Mouse (Mus musculus) liver, postnatal 0 days (tissue): ENCODE measurements at regions not wholly inside any gene's neighbourhood (a gene's known extent, or its start where the extent isn't known, plus 50 kb on each side); places are given as distances from the start of the nearest gene placed in this dataset.

Experiments used
- CTCF ChIP-seq: sonication (generic); IDR thresholded peaks from 2 replicates; pipeline ENCODE4 v1.5.1; 2016; ENCODE audit warnings: antibody characterized with exemption, low read depth
- EP300 ChIP-seq: IDR thresholded peaks from 2 replicates; pipeline ENCODE4 v1.6.1; 2016; ENCODE audit warnings: antibody characterized with exemption, low read depth, mild to moderate bottlenecking

DNA sequence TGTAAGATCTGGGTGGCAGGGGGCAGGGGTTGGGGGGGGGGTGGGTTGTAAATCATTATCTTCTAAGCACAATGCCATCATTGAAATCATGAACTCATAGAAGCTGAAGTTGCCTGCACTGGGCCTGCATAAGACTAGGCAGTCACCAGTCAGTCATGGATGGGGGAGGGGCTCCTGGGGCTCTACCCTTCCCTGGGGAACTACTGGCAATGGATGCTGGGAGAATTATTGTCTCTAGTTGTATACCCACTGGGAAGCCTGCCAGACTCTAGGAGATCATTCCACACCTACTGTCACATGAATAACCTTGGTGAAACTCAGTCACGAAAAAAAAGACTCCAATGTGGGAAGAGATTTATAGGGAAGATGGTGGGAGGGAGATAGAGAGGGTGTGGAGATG lies 186.4 kb downstream of the Gm19935 start:
- TF ChIP-seq CTCF (no peak), EP300 (no peak)
